In genomic region chr17:28934120-28934916, GRCm38 (mm10) we compare ENCODE assay signal across 19 mouse cellular contexts. TPM values are rescaled to one million over a fixed set of nuclear protein-coding genes. Genes with fewer than 3 reads are reported as not detected.
"Had no signal": no experiment of that assay in that cellular context is flagged by ENCODE, and none has a peak within 500 bp of the region (broad histone marks: within the 10 kb centered on the region; RNA-seq: fewer than 3 reads in every experiment).

No protein-coding gene starts in this region.

- ATAC-seq: lung, postnatal 0 days had no signal

- DNase-seq: lung, adult 2 months; lung, postnatal 14 days; lung, postnatal 36 days; midbrain, embryonic 14.5 days; right cerebral cortex, postnatal 14 days; thymus, adult 2 months; thymus, postnatal 25 days had no signal

- H3K4me2 ChIP-seq: lung, embryonic 15.5 days; midbrain, embryonic 12.5 days; neural tube, embryonic 12.5 days; stomach, embryonic 15.5 days had no signal

- H3K4me3 ChIP-seq: lung, embryonic 15.5 days; megakaryocyte, embryonic 14.5 days; midbrain, embryonic 12.5 days; neural tube, embryonic 12.5 days; stomach, embryonic 15.5 days had no signal

- H3K27ac ChIP-seq: lung, embryonic 15.5 days; macrophage; midbrain, embryonic 12.5 days; neural tube, embryonic 12.5 days; stomach, embryonic 15.5 days; stomach, postnatal 0 days had no signal

- H3K27me3 ChIP-seq: lung, embryonic 15.5 days; midbrain, embryonic 12.5 days; neural tube, embryonic 12.5 days; stomach, embryonic 15.5 days had no signal

- H3K36me3 ChIP-seq: lung, embryonic 15.5 days; midbrain, embryonic 12.5 days; neural tube, embryonic 12.5 days; stomach, embryonic 15.5 days had no signal

- H3K9me3 ChIP-seq: lung, embryonic 15.5 days; midbrain, embryonic 12.5 days; neural tube, embryonic 12.5 days; stomach, embryonic 15.5 days had no signal

- H3K9ac ChIP-seq: lung, embryonic 15.5 days; midbrain, embryonic 12.5 days; neural tube, embryonic 12.5 days; stomach, embryonic 15.5 days had no signal

RNA-seq across cellular contexts. Expression of gene Pxt1, which starts 9.3 kb away (rescaled TPM):
- total RNA-seq: monocyte, adult 5-6 weeks; neutrophil, adult 5-6 weeks had no signal
- polyA plus RNA-seq: macrophage; midbrain, embryonic 12.5 days; midbrain, embryonic 14.5 days; neural tube, embryonic 12.5 days; neural tube, embryonic 14.5 days; stomach, embryonic 15.5 days had no signal

RNA-seq across cellular contexts. Expression of gene 4930539E08Rik, which starts 19.2 kb away (rescaled TPM):
- polyA plus RNA-seq: liver, embryonic 16.5 days had no signal
